Mouse (Mus musculus) testis, adult 2 months (tissue): ENCODE measurements around the gene Klrb1a.
"Not testable (repeated sequence)": the region's sequence is repeated elsewhere in the genome, so short reads cannot be mapped to it uniquely, and the experiment has no call there.

ENCODE experiments used
- CTCF ChIP-seq: fragments of 200-500 bp; IDR thresholded peaks from 2 replicates; pipeline ENCODE4 v1.5.1; 2012; ENCODE audit warnings: low read depth, mild to moderate bottlenecking, inconsistent platforms, low read length, moderate library complexity; ENCODE audit not compliant: control insufficient read depth, insufficient read depth, insufficient replicate concordance
- POLR2A ChIP-seq: fragments of 200-500 bp; IDR thresholded peaks from 2 replicates; pipeline ENCODE4 v1.6.1; 2012; ENCODE audit warnings: low read depth, mild to moderate bottlenecking, inconsistent platforms, low read length, moderate library complexity; ENCODE audit not compliant: control insufficient read depth

- not testable (repeated sequence) for TF ChIP-seq CTCF, POLR2A
These were observed 27.5 kb upstream of the Klrb1a start for GRCm38 (mm10) chr6:128650827-128651226.
